Mouse (Mus musculus) layer of hippocampus, adult 8-10 months (tissue): ENCODE measurements around the gene Frmd8. TPM values are rescaled to one million over a fixed set of nuclear protein-coding genes. Genes with fewer than 3 reads are reported as not detected.
"Not testable (repeated sequence)": the region's sequence is repeated elsewhere in the genome, so short reads cannot be mapped to it uniquely, and the experiment has no call there.

Experiments
- DNase-seq, 2 experiments: peaks; one replicate each; pipeline ENCODE4 v3.0.0; 2022; ENCODE audit warnings: low spot score in 2 of 2
- total RNA-seq, 4 experiments: library from RNA; stranded (reverse); gene quantifications; 2 replicates each; pipeline ENCODE4 v1.2.4; 2022

The Frmd8 gene
- total RNA-seq, 4 experiments from 2014 or later, result 10.4 to 20.8 (median 16.3) TPM

DNA sequence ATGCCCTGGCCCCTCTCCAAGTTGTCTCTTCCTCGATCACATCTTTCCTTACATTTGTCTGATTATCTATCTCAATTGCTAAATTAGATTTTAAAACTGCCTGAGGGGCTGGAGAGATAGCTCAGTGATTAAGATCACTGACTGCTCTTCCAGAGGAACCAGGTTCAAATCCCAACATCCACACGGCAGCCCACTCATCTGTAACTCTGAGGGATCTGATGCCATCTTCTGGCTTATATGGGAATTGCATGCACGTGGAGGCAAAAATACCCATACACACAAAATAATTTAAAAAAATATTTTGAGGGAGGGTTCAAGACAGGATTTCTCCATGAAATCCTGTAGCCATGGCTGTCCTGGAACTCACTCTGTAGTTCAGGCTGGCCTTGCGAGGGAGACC, 10.8 kb upstream of the Frmd8 start:
- DNase-seq, result no peak

DNA sequence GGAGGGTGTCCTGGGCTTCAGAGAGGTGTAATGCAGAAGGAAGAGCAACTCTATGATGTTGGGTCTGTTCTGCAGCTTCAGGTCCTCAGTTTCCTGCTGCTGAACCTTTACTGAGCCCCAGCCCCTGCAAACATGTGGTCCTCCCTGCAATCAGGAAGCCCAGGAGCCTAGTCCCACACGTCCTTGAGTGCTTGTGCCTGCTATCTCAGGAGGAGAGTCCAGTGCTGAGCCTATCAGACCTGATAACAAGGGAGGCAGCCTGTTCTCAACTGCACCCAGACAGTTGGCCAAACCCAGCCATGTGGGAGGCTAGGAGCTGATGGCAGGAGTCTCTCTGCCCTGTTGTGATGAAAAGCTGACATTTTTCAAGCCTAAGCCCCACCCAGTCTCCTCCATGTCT, 8.9 kb upstream of the Frmd8 start:
- DNase-seq, result no peak

GRCm38 (mm10) chr19:5882079-5882478, 7.0 kb upstream of the Frmd8 start:
- DNase-seq, result not testable (repeated sequence)

DNA sequence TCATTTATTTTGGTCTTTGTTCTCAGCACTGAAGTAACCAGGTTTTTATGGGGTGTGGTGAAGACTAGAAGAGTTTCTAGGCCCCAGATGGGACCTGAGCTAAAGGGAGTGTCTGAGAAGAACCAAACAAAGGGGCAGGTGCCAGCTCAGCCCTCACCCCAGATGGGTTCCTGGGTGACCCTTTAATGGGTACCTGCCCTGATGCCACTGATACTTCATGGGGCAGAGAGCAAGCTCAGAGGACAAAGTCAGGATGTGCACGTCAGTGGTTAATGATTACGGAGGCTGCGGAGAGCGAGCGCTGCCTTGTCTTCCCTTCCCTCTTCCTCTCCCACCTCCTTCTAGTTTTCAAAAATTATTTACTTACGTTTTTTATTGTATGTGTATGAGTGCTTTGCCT, 6.1 kb upstream of the Frmd8 start:
- no peak for DNase-seq

DNA sequence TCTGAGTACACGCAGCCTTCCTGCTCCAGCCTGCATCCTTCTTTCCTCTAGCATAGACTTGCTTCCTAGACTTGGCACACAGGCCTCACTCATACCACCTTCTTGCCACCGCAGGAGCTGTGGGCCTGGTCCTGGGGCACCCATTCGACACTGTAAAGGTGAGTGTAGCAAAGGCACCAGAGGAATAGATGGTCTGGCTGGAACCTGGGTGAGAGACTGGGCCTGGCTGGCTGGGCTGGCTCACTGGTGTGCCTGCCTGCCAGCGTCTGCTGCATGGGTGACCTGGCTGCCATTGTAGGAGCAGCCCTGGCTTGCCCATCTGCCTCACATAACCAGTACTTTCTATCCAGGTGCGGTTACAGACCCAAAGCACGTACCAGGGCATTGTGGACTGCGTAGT, 4.7 kb upstream of the Frmd8 start:
- DNase-seq, result no peak

GRCm38 (mm10) chr19:5878916-5879315, 3.8 kb upstream of the Frmd8 start:
- no peak for DNase-seq

DNA sequence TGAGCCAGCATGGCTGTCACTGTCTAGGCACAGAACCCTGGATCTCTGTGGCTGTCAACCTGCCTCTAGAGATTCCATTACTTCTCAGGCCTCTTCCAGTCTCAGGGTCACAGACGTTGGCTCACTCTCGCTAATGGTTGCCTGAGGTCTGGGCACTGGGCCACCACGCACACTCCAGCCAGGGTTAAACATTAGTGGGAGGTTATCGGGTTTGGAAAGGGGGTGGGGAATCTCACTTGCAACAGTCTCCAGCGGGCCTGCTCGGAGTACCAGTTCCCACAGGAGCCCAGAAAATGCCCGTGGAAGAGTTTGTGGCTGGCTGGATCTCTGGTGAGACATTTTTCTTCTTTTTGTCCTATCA, 3.3 kb upstream of the Frmd8 start:
- DNase-seq, result no peak

- DNase-seq, result peak; percentile 73
Observed at GRCm38 (mm10) chr19:5877618-5878361, 2.7 kb upstream of the Frmd8 start, which contains the start of gene Slc25a45. Gene Slc25a45, plus strand, starts transcription at chr19:5877808.

GRCm38 (mm10) chr19:5874391-5874968, 594 bp downstream of the Frmd8 start:
- DNase-seq, result no peak

DNA sequence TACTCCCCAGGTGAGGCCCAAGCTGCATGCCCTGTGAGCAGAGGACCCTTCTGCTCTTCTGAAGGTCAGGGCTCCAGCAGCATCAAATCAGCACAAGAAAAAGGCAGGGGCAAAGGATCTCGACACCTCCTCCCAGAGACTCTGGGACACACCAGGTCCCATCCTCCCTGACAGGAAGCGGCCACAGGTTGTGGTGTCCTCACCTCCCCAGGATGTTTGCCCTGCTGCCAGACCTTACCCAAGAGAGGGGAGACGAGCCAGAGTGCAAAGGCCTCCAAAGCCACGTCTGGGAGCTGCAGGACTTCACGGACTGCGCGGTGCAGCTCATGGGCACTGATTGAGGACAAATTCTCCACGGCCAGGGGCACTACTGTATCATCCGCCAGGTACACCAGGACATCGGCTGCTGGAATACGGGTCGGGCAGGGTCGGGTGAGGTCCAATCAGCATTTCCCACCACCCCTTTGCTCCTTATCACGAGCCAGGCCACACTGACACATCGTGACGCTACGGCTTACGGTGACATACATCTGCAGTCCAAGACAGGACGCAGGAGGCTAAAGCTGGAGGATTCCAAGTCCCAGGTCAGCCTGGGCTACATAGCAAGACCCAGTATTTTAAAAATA, 2.0 kb downstream of the Frmd8 start:
- DNase-seq, result no peak

DNA sequence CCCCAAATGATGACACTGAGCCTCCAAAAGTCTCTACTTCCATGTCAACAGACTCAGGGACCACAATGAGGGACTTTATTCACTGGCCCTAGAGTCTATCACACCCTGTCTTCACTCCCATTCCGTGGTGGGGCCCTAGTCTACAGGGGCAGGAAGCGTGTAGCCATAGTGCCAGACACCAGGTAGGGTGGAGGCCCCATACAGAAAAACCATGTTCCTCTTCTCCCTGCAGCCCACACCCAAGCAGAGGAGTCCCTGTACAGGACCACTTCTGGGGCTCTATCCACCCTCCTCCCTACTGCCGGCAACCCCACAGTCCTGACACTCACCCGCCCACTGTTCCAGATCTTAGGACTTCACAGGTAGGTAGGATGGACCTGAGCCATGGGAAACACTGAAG, 2.5 kb downstream of the Frmd8 start:
- DNase-seq, result no peak

DNA sequence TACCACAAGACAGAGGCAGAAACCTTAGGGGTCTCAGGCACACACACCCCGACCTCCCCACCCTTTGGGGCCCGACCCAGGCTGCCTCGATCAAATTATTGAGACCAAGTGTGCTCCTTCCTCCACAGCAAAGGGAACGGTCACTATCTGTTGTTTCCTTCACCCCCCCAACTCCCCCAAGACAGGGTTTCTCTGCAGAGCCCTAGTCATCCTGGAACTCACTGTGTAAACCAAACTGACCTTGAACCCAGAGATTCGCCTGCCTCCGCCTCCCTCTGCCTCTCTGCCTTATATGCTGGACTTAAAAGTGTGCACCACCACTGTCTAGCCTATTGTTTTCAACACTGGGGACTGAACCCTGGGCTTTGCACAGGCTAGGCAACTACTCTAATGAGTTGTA, 3.4 kb downstream of the Frmd8 start:
- DNase-seq, result no peak

- no peak for DNase-seq
Observed at GRCm38 (mm10) chr19:5871273-5871672, 3.8 kb downstream of the Frmd8 start.

DNA sequence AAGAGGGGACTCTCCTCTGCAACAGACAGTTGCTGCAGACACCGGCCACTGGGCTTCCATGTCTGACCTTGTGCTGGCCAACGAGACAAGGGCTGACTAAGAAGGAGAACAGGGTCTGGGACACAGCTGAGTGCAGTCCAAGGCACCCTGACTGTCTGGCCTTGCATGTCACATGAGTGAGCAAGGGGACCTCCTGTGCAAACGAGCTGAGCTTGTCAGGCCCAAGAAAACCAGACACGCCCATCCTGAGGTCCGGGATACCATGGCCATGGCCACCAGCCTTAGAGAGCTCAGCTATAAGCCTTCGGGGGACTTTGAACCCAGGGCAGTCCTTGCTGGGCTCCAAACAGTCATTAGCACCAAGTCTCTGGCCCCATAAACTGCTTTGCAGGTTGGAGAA, 7.0 kb downstream of the Frmd8 start:
- DNase-seq, result no peak

DNA sequence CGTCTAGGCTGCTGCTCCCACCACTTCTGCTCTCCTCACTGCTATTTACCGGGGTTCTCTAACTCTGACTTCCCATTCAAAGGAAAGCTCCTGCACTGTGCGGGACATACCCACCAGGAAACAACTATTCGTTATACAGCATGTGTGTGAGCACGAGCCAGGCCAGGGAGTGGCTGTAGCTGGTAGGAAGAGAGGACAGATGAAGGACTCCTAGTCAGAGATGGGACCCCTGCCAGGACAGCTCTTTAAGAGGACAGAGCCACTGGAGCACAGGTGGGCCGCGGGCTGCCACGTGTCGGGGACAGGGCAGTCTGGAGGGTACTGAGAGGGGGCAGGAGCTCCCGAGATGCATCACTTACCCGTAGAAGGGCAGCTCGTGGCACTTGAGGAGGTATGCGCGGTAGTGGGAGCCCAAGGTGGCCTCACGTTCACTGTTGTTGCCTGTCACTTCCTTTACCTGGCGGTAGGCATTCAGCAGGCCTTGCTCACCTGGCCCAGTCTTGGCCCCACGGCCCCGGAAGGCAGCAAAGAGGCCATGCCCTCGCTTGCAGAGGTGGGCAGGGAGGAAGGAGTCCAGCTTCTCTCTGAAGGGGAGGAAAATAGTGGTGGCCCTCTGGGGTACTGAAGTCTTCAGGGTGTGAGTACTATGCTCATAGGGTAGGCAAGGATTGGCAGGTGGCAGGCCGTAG, 10.2 kb downstream of the Frmd8 start:
- DNase-seq, result no peak

DNA sequence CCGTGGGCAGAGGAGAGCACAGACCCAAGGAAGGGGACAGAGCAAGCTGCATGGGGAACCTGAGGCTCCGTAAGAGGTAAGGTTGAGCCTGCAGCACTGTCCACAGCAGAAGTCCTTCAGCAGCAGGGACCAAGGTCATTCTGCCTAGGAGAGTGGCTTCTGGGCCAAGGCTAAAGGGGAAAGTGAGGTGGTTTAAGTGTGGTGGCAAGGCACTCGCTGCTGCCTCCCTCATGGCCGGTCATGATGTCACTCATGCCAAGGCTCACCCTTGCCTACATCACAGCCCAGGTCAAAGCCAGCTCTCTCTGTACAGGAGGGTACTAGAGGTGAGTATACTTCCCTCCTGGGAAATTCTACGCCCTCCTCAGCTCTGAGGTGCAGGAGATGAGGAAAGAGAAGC, 11.3 kb downstream of the Frmd8 start:
- no peak for DNase-seq

DNA sequence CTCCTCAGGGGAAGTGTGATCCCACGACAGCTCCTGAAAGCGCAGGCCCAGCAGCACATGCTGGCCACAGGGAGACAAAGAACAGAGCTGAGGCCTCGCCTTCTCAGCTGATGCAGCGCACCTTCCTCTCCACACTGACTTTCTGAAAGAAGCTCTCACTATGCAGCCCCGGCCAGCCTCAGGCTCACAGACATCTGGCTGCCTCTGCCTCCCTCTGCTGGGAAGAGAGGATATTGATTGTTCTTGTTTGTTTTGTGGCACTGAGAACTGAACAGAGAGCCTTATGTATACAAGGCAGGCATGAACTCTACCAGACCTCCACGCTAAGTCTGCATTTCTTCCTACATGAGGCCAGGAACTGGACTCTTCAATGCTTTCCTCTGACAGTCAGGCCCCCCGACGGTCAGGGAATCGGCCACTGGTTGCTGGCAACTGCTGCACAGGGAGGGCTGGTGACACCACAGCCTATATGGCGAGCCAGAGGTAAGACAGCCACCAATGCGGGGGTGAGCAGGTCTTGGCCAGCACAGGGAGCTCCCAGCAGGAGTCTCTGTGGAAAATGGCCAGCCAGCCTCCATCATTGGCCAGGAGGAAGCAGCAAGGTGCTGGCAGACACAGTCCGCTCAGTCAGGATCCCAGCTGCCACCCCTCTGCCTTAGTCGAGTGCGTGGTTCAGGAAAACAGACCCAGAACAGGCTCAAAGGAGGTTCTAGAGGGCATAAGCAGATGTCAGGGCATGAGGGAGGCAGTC, 12.6 kb downstream of the Frmd8 start:
- DNase-seq, result no peak

GRCm38 (mm10) chr19:5856604-5857003, 18.5 kb downstream of the Frmd8 start:
- DNase-seq, result peak in 1 of 2 experiments; percentile 44

GRCm38 (mm10) chr19:5852035-5852722, 22.9 kb downstream of the Frmd8 start:
- DNase-seq, result no peak

DNA sequence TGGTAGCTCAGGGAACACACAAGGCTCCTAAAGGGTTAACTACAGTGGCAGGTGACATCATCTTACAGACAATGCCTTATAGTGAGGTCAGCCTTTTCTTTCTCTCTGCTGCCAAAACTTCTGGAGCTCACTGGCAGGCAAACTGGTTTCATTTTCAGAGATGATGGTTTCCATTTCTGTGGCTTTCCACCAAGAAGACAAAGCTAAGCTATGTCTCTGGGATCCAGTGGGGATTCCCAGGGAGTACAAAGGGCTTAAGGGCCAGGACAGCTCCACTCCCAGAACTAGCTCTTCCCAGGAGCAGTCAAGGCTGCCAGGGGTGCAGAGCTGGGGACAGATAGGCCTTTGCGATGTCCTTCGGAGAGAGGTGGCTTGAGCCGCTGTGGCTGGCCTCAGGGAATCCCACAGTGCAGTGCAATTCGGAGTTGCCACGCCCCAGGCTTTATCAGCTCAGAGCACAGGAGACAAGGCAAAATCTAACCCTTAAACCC, 23.5 kb downstream of the Frmd8 start:
- no peak for DNase-seq

GRCm38 (mm10) chr19:5850860-5851259, 24.2 kb downstream of the Frmd8 start:
- no peak for DNase-seq
